Comparison of ENCODE assay signal across 17 mouse cellular contexts in genomic region chr15:85603422-85603821, GRCm38 (mm10). TPM values are rescaled to one million over a fixed set of nuclear protein-coding genes. Genes with fewer than 3 reads are reported as not detected.
DNase-seq lines count a peak whose midpoint lies in the region; TF ChIP-seq lines count a peak whose summit lies in the region.
"Had no signal": no experiment of that assay in that cellular context is flagged by ENCODE, and none has a peak within 500 bp of the region (broad histone marks: within the 10 kb centered on the region; RNA-seq: fewer than 3 reads in every experiment).

No protein-coding gene starts in this region.

- no peak overlapping the region for H3K4me3 ChIP-seq in lung, adult 2 months (replicated peaks; ENCODE audit: extremely low read depth, low read depth, low read length)
- H3K4me3 ChIP-seq in limb, embryonic 10.5 days: no peak overlapping the region
- H3K4me3 ChIP-seq: liver, embryonic 12.5 days had no signal

- WGBS in lung, adult 2 months: 28% methylated on average over 5 of the region's 5 CpGs
- WGBS in limb, embryonic 10.5 days: 44% methylated on average over 5 of the region's 5 CpGs

- no peaks in the 10 kb centered on the region for H3K36me3 ChIP-seq in limb, embryonic 10.5 days
- H3K36me3 ChIP-seq: liver, embryonic 12.5 days had no signal

- DNase-seq in kidney, adult 18-20 months: peak; percentile 34
- DNase-seq in kidney, adult 11 months: no peak
- peak; percentile 84 for DNase-seq in MN1 (ENCODE audit: low spot score)
- peak; percentile 39 to 55 for DNase-seq in gastrocnemius, adult 8-10 months (ENCODE audit: low spot score in 2 of 2)
- peak; percentile 34 for DNase-seq in lung, adult 2 months
- DNase-seq in left cerebral cortex, adult 18-20 months (ENCODE audit: low spot score in 2 of 2): no peak
- no peak for DNase-seq in limb, embryonic 10.5 days (ENCODE audit: low spot score)
- no peak for DNase-seq in right cerebral cortex, postnatal 14 days
- DNase-seq: adrenal gland, postnatal 10 days; cerebellum, adult 11 months; right cerebral cortex, adult 18-20 months; thymus, postnatal 14 days had no signal

- no peaks in the 10 kb centered on the region for H3K9me3 ChIP-seq in limb, embryonic 10.5 days (replicated peaks)
- H3K9me3 ChIP-seq: liver, embryonic 12.5 days had no signal

- TF ChIP-seq POLR2A in lung, adult 2 months (IDR thresholded peaks at IDR 0.05; ENCODE audit: borderline replicate concordance, extremely low read depth, low read depth, low read length): no peak

- H3K27ac ChIP-seq in limb, embryonic 10.5 days: no peak overlapping the region
- H3K27ac ChIP-seq: liver, embryonic 12.5 days had no signal

- H3K27me3 ChIP-seq in limb, embryonic 10.5 days (ENCODE audit: low read depth, poor library complexity, severe bottlenecking): 0 out of 2 replicates have a peak, but pooled peaks cover 3% of the 10 kb centered on the region

- H3K4me1 ChIP-seq in lung, adult 2 months (ENCODE audit: control insufficient read depth, insufficient read depth, low read length): peaks cover 21% of the 10 kb centered on the region
- peaks cover 20% of the 10 kb centered on the region for H3K4me1 ChIP-seq in limb, embryonic 10.5 days

- TF ChIP-seq CTCF in lung, adult 2 months (IDR thresholded peaks at IDR 0.05; ENCODE audit: insufficient read depth, low read length): no peak

RNA-seq across cellular contexts. Expression of gene Wnt7b, which starts 21.1 kb away (rescaled TPM):
- total RNA-seq in gastrocnemius, adult 8-10 months (2022): under 1 TPM in 1 of 4 experiments, not detected in 3; 0.19 TPM
- polyA plus RNA-seq in lung, adult 2 months (2012; rRNA removed): 7.0 and 13.2 TPM in 2 replicates
- 10 to 100 TPM; 32.9 to 37.5 TPM for total RNA-seq in left cerebral cortex, adult 18-20 months (2021)
- 10.9 and 17.1 TPM in 2 replicates for polyA plus RNA-seq in limb, embryonic 10.5 days (2016; fragmentation: Nextera tagmentation; extraction: Ambion mirVana)
- total RNA-seq: CH12.LX; granulocyte monocyte progenitor cell, adult 5-6 weeks; megakaryocyte progenitor cell, adult 5-6 weeks; neutrophil, adult 5-6 weeks had no signal

Comparison
In these comparisons a context has a peak if more than half of its experiments do, and no peak if none do; other contexts are left out.
1. DNase-seq: peak in kidney, adult 18-20 months (single experiment), MN1 (single experiment), gastrocnemius, adult 8-10 months (2 of 2) and lung, adult 2 months (single experiment); none in kidney, adult 11 months (single experiment), left cerebral cortex, adult 18-20 months (0 of 2), limb, embryonic 10.5 days (single experiment) and right cerebral cortex, postnatal 14 days (single experiment).
2. RNA of gene Wnt7b, which starts 21.1 kb away (total RNA-seq): 32.9 to 37.5 TPM in left cerebral cortex, adult 18-20 months; 0.19 TPM in gastrocnemius, adult 8-10 months; every median in the first group is over 10 times any median in the second.